Mouse (Mus musculus): ENCODE data around the gene Kcnab1.
A peak's percentile ranks its signal among the peaks of the same experiment; 100 is the strongest.

Gene Kcnab1

DNA sequence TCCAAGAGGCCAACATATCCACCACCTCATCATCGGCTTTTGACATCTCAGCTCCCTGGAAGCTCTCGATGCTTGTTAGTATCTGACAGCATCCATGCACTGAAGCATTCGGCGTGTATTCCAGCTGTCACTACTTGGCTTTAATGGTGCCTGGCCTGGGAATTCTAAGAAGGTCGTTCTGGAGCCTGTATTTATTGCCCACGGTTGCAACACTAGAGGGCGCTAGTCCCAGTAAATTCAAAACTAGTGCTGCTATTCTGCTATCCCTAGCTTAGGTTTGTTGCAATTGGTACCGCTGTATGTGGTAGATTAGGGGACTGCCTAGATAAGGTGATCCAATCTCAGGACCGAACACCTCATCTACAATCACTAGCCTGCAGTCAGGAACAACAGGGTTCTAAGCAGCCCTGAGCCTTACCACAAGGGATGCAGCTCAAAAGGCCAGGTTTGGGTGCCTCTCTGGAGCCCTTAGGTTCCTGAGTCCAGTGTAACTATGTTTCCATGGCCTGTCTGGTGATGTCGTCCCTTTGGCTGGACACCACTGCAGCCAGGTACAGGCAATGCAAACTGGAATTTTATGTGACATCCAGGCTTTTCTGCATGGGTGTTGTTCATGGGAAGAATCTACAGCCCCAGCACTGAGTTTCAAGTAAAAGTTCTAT, 208.8 kb downstream of the Kcnab1 start:
- DNase-seq = peak; percentile 55

DNA sequence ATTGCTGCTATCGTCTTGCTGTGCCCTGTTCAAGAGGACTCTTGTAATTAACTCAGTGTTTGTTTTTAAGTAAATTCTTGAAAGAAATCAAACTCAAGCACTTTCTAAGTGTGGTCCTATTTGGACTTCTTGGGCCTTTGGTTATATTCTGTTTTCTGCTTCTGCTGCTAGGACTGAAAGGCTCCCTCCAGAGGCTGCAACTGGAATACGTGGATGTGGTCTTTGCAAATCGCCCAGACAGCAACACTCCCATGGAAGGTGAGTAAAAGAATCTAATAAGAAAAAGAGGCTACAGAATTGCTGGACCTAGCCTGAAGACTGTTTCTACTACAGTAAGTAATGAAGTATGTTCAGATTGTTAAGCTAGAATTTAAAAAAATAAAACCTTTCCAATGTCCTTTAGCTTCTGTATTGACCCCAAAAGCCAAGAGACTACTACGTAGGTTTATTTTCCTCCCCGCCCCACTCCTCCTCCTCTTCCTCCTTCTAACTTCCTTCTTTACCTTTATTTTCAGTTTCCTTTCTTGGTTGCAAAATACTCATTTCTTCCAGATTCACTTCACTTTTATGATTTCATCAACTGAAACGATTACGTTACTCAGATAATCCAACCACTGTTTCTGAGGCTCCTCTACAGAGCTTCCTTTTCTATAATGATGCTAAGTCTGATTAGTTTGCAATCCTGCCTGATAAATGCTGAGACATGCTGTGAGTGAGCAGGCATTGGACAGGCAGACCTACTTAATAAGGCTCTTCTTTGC, 210.2 kb downstream of the Kcnab1 start:
- DNase-seq = peak; percentile 15

DNA sequence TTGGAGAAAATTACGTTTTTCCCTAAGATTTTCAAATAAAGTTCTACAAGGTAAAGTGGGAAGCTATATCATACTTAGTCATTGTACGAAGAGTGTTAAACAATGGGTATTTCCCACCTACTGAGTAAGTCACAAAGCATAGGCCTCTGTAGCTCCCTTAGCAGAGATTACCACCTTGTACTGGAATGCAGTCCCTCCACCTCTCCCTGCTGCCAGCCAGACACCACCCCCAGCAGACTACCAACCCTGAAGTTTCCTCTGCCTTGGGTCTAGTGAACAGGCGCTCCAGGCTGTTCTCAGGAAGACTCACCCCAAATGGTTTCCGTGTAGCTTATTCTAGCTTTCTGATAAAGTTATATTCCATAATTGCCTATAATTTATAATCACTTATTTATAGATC, 211.8 kb downstream of the Kcnab1 start:
- no peak for DNase-seq

DNA sequence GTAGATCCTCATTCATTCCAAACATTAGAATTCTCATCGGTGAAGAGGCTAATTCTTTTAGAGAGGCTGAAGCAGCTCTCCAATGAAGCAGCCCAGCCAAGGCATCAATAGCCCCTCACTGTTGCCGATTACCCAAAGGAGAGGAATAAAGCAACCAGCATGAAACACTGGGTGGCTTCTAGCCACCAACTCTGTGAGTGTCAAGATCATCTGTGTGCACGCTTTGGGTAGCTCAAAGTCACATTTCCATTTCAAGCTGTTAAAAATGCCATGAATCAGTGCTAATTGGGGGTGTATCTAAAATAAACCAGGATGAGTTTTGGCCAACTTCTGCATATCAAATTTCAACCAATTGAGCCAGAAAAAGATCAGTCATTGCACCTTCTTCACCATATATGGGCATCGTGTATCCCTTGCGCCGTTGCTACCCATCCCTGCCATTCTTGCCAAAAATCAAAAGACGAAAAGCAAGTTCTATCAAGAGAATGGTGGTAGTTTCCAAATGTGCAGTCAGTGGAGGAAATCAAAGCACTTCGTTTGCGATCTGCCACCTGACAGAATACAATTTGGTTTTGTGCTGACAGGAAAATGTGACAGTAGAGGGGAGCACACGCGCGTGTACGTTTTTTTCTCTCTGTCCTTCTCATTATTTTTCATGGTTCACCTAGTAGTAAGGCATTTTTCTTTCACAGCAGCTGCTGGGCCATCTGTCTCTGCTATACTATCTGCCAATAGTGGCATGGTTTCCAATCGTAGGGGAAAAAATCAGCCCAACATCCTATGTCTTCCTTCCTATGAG, 213.0 kb downstream of the Kcnab1 start:
- DNase-seq = no peak

DNA sequence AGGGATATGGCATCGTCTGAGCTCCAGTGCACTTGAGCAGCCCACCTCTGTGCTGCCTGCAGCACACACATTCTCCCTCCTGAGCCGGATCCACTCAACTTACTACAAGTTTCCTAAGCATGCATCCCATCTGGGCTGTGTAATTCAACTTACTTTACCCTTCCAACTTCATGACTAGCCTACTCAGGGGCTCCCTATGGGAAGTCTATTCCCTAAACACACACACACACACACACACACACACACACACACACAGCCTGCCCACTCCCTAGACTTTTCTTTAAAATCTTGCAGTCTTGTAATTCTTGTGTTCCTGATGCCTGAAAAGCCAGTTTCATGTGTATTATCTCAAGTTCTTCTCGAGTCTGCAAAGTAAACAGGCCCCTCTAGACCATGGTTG, 216.1 kb downstream of the Kcnab1 start:
- no peak for DNase-seq

DNA sequence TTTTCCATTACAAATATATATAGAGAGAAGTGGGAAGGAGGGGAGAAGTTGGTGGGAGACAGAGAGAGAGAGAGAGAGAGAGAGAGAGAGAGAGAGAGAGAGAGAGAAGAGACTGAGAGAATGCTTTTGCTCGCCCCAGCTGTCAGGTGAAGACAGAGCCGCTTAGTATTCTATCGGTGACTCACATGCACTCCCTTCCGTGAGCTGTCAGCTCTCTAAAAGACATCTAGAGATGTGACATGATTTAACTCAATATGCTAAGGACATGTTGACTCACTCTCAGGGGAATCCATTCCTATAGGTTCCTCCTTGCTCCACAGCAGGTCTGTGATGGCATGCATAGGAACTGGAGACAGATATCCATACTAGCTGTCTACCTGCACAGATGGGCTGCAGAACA, 219.6 kb downstream of the Kcnab1 start:
- no peak for DNase-seq

DNA sequence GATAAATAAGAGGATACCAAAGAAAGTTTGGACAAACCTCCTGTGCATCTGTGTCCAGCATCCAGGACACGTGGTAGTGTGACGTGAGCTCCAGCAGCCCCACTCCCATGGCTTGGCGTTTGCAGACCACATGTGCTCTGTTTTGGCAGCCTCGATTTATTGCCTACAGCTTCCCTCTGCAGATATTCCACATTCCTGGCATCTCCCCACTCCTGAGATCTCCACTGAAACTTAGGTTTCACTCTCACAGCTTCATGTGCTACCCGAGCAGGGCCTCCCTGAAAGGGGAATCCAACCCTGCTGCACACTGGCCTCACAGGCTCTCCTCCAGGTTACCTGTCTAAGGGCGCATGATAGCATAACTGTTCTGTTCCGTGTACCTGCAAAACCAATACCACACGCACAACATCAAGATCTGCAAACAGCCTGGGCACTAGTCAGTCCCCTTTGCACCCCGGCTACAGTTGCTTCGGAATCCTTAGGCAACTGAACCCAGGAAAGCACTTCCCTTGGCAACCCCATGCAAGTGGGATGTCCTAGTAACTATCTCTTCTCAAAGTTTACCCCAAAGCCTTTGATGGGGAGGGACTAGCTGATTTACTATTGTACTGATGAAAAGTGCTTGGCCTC, 228.8 kb downstream of the Kcnab1 start:
- no peak for DNase-seq

DNA sequence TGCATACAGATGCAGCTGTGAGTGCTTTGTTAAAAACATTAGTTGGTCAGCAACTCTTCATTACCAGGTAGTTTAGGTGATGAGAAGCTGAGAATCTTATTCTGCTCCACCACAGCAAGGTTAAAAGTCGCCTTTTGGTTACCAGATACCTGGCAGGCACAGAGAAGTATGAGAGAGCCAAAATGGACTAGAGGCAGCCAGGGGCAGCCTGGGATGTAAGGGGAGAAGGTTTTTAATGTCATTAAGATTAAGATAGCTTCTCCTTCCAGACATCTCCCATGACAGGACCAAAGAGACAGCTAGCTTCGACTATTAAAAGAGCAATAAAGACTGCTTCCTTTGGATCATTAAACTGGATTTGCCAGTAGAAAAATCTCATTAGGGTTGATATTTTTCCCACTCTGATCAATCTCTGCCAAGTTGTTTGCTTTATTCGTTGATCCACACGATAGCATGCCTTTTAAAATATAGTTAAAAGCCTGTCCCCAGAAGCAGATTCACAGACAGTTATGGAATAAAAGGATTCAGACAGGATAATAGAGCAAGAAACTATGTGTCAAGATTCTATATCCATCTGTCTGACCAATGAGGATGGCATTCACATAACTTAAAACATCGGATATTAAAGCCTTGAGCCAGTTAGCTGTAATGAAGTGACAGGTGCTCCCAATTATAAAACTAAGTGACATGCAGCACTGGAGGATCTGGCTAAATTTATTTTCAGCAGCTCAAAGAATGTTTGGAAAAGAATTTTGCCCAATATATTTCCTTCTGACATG, 231.2 kb downstream of the Kcnab1 start:
- no peak for DNase-seq

DNA sequence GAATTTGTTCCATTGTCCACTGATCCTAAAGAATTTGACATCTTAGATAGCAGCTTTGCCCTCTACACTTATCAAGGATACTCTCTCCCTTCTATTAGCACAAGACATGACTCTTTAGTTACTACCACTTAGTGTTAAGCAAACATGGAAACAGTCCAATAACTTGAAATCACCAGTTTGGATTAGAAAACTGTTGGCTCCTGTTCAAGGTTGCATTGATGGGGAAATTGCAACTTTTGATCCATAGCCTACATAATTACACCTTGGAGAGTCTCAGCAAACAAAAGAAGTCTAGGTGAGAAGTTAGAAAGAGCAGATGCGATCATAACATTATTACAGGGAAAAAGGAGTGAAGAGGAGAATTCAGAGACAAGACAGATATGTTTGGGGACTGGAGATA, 237.0 kb downstream of the Kcnab1 start:
- DNase-seq = no peak

DNA sequence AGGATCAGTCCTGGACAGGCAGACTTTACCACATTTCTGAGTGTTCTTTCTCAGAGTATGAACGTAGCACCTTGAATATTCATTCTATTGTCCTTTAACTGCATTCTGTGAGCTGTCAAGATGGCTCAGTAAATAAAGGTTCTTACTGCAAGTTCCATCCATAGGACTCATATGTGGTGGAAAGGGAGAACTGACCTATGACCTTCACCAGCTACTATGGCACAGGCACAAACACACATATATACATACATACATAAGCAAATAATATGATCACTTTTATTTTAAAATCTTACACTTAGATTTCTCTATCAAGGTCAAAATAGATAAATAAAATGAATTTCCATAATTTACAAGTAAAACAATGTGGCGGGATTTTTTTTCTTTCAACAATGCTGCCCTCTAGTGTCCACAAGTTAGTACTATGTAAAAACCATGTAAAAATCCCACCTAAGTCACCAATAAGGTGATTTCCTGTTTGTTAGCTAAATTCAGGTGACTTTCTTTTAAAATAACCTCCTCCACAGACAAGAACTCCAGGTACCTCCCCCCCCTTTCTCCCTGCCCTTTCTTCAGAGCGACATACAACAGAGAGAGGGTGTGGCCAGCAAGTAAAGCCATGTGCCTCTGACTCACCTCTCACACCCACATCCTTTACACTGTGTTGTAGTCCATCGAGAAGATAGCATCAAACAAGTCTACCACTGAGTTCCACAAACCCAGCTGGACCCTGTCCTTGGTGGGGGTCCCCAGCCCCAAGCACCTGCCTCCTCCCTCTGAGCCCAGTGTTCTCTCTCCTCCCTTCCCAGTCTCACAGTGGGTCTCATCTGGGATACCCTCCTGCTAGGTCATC, 243.3 kb downstream of the Kcnab1 start:
- no peak for DNase-seq

DNA sequence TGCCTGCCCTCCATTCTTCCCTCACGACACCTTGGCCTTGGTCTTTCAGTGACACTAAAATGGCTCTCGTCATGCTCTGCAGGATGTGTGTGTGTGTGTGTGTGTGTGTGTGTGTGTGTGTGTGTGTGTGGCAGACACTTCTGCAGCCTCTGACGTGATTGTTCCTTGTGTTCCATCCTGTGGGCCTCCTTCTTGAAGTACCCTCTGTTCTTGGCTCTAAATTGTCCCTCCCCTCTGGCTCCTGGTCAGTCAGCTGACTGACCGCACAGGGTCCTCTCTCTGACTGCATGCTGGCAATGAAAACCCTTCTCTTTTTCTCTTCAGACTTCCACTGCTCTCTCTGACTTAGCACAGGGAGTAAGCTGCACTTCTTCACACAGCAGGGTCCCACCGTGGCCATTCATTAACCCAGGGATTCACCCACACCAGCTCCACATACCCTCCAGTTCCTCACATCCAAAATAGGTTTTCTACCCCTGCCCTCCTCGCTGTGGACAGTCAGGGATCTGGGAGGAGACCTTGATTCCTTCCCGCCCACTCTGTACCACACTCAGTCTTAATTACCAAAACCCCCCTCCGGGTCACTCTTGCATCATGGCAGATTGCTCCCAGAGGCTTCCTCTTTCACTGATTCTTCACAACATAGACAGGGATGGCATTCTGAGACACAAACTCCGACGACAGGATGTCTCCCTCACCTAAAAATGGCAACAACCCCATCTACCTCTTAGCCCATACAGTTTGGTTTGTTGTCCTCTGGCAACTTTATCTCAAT, 244.3 kb downstream of the Kcnab1 start:
- DNase-seq = no peak

DNA sequence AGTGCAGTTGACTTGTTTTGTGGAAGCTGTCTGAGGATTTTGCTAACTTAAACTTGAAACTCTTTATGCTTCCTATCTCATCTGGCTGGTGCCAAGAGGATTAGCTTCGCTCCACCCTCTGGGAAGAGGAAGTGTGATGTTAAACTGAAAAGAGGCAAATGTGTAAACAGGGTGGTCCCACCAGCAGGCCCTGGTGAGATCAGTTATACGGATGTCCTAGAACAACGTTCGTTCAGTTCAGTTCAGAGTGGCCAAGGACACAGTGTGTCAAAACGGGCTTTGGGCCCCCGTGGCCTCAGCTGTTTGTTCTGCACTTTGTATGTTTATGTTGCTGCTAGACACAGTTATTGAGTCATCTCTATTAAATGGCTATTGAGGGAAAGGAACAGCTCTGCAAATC, 246.3 kb downstream of the Kcnab1 start:
- DNase-seq = no peak

DNA sequence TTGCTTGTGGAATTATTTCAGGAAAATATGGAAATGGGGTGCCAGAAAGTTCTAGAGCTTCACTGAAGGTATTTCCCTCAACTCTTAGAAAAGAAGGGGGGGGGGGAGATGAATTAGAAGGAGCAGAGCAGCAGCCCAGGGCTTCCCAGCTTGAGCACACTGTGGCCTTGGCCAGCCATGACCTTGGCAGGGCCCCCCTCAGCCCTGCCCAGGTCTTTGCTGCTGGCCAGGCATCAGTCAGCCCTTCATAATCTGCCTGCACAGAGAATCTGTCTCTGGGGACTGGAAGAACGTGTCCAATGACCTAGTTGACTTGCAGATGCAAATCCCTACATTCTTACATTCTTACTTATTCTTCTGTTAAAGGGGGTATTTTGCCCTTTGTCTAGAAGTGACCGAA, 249.1 kb downstream of the Kcnab1 start:
- no peak for DNase-seq

DNA sequence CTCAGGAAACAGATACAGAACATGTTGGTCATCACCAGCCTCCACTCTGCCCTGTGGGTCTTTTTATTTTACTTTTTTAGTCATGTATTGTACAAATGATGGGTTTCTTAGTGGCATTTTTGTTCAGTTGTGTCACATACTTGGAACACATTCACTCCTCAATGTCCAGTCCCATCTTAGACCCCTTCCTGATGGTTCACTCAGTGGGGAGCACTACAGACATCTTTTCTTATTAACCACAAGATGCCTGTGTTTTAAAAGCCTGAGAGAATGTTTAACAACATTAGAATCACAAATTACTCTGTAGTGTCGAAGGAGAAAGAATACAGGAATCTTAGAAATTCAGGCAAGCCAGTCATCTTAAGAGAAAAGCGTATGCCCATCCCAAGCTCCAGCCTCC, 249.7 kb downstream of the Kcnab1 start:
- no peak for DNase-seq

DNA sequence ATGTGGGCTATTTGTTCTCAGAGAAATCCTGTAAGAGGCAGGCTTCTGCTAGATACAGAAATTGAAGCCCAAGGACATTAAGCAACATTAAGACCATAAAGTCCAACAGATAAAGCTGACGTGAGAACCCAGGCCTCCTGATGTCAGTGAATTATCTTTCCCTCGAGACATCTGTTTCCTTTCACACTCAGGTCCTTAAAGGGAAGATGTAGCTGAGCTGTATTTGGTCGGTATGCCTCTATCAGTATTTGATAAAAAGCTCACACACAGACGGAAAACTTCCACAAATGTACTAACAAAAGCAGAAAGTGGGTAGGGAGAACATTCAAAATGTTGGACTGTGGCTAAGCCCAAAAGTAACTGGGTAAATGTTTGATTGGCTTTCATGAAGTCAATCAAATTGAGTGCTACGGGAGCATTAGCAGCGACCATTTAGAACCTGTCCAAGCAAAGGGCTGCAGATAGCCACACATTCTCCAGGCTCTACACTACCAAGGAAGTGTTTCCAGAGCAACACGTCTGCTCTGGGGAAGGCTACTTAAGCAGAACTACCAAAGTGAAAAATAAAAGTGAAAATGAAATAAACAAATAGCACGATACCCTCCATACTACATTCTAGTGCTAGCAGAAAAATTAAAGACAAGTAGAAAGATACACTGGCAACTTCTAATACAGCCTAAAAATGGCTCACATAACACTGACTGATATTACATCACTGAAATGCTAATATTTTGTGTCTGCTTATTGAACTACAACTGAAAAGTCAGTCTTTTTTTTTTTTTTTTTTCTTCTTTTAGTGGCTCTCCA, 251.2 kb downstream of the Kcnab1 start:
- DNase-seq = no peak

DNA sequence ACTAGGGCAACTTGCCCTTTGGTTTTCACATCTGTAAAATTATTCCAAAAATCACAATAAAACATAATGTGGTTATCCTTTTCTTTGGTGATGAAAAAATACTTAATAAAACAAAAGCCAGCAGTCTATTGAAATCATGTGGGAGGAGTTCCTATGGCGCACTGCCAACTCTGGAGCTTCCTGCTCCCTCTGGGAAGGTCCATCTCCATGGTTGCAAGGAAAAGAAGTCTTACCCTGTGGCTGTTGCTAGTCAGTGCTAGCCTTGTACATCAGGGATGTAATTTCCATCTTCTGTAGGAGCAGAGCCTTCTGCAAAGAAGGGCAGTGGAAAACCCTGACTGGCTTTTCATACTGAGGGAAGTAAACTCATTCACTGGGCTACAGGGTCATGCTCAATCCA, 254.3 kb downstream of the Kcnab1 start:
- DNase-seq = no peak

DNA sequence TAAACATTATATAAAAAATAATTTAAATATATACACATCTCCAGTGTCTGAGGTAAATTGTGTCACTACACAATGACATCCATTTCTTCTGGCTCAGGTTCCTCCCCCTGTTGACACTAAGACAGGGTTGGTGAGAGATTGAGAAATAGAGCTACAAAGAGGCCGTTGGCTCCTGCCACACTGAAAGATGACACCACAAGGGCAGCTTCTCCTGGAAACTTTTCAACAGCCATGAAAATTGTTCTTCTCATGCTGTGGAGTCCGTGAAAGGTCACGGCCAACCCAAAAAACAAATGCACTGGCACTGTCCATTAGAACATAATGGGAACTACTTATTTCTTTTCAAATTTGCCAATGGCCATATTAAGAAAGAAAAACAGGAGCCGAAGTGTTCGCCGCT, 256.0 kb downstream of the Kcnab1 start:
- no peak for DNase-seq

DNA sequence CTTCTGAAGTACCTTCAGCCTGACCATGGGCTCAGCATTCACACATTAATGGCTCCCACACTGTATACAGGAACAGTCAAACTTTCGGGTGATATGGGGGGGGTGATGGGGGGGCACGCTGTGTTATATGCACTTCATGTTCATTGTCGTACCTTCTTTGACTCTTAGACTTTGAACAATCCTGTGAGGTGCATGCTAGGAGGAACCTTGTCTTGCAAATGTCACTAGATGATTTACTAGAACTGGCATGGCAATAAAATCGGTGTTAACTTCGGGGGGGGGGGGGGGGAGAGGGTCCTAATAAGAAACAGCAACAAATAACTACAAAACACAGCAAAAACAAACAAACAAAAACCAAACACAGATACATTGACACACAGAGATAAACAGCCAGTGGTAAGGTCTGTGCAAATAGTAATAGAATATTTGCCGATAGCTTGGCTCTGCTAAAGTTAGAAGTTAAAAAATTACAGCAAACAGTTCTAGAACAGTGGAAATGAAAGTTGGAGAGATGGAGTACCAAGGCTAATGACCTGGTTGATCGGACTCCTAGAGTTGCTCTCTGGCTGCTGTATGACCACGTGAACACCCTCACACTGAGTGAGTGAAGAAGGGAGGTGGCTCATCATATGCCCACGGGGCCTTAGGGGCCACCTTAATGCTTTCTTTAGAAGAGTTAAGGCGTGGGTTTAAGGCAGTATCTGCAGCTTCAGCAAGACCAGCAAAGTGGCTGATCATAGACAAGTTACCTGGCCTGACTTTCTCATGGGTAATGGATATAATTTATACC, 256.9 kb downstream of the Kcnab1 start:
- DNase-seq = no peak

DNA sequence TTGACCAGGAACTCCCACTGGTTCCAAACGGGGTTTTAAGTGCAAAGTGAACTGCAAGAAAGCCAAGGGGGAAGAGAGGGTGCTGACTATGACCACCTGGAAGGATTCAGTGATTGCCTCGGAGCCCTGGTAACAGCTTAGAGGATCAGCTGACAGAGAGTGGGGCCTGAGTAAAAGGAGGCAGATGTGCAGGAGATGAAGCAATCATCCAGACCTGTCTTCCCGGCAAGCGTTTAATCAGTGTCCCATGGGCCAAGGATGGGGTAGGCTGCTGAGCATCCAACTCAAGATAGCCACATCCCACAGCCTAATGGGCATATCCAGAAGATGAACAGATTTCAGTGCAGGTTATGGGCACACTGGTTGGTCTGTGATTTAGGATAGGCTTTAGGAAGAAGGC, 258.8 kb downstream of the Kcnab1 start:
- no peak for DNase-seq
